Mouse (Mus musculus): ENCODE measurements around the gene Nfkbil1. TPM values are rescaled to one million over a fixed set of nuclear protein-coding genes. Genes with fewer than 3 reads are reported as not detected.
A peak's percentile ranks its signal among the peaks of the same experiment; 100 is the strongest.

The Nfkbil1 gene
- polyA plus RNA-seq, 2 experiments = 1.3 to 4.2 TPM

DNA sequence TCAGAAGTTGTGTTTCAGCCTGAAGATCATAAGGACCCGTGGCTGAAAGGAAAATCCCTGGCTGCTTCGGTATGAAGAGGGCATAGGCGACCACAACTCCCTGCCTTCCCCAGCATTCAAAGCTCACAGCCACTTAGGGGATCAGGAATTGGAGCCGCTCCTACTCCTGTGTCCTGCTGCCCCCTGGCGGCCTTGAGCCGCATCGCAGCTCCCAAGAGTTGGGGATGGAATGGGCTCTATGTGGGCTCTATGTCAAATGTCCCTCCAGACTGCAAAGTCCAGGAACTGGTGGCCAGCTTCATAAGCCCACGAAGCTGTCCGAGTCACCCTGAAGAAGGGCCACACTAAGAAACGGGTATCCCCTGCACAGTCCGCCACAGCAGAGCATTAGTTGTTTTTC, 39.2 kb upstream of the Nfkbil1 start:
- peak; percentile 97 for TF ChIP-seq CTCF (IDR thresholded peaks at IDR 0.05; ENCODE audit: low read depth)
- TF ChIP-seq EP300 (IDR thresholded peaks at IDR 0.05; ENCODE audit: low read depth) = no peak
- ATAC-seq (ENCODE audit: insufficient read depth) = peak; percentile 58; the same call in 1 of the 2 replicates
- peak in 1 of 3 experiments; percentile 41 for DNase-seq (ENCODE audit: low read depth in 3 of 3, low spot score in 3 of 3)

DNA sequence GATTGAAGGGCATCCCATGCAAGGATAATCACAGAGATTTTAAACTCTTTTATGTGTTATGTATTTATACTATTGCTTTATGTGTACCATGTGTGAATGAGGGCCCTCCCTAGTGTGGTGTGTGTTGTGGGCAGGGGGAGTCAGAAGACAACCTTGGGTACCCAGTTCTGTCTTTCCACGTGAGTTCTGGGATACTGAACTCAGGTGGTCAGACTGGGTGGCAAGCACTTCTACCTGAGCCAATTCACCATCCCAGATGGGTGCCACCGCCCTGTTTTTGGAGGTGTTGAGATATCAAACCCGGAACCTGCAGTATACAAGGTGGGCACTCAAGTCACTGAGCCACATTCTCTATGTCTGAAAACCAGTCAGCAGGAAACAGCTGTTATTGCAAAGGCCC, 36.7 kb upstream of the Nfkbil1 start:
- DNase-seq (ENCODE audit: low read depth in 3 of 3, low spot score in 3 of 3) (no peak), ATAC-seq (ENCODE audit: insufficient read depth) (no peak)
- Histone ChIP-seq H3K36me3 (replicated peaks; ENCODE audit: control insufficient read depth, insufficient read depth, low read depth) (no peaks in the 10 kb centered on the region), H3K4me2 (ENCODE audit: low read depth) (no peak overlapping the region), H3K4me3 (ENCODE audit: insufficient read depth in 1 of 2, low read depth in 2 of 2, low read length in 2 of 2) (no peak overlapping the region), H3K27me3 (ENCODE audit: control insufficient read depth, insufficient read depth, low read length) (peaks cover 8% of the 10 kb centered on the region), H3K9ac (replicated peaks) (no peak overlapping the region), H3K27ac (no peak overlapping the region), H3K9me3 (ENCODE audit: control insufficient read depth, low read length) (no peaks in the 10 kb centered on the region), H3K4me1 (replicated peaks; ENCODE audit: control insufficient read depth in 2 of 2, insufficient read depth in 2 of 2, low read length in 1 of 2) (no peaks in the 10 kb centered on the region; a peak in 1 of 4 replicates)
- 46% methylated on average over 3 of the region's 3 CpGs for WGBS (ENCODE audit: insufficient replicate concordance)
- no peak for TF ChIP-seq EP300 (IDR thresholded peaks at IDR 0.05; ENCODE audit: low read depth)
- TF ChIP-seq CTCF (IDR thresholded peaks at IDR 0.05; ENCODE audit: low read depth) = no peak

More for the DNA sequence above, 39.2 kb upstream of the Nfkbil1 start:
- Histone ChIP-seq H3K4me3 (ENCODE audit: insufficient read depth in 1 of 2, low read depth in 2 of 2, low read length in 2 of 2) (no peak overlapping the region), H3K27me3 (ENCODE audit: control insufficient read depth, insufficient read depth, low read length) (peaks cover 8% of the 10 kb centered on the region), H3K9me3 (ENCODE audit: control insufficient read depth, low read length) (no peaks in the 10 kb centered on the region), H3K4me2 (ENCODE audit: low read depth) (no peak overlapping the region), H3K4me1 (replicated peaks; ENCODE audit: control insufficient read depth in 2 of 2, insufficient read depth in 2 of 2, low read length in 1 of 2) (no peaks in the 10 kb centered on the region; a peak in 1 of 4 replicates), H3K36me3 (replicated peaks; ENCODE audit: control insufficient read depth, insufficient read depth, low read depth) (no peaks in the 10 kb centered on the region), H3K27ac (no peak overlapping the region), H3K9ac (replicated peaks) (no peak overlapping the region; the same call in 1 of the 2 replicates)
- WGBS (ENCODE audit: insufficient replicate concordance) = 3% methylated on average over 11 of the region's 11 CpGs

DNA sequence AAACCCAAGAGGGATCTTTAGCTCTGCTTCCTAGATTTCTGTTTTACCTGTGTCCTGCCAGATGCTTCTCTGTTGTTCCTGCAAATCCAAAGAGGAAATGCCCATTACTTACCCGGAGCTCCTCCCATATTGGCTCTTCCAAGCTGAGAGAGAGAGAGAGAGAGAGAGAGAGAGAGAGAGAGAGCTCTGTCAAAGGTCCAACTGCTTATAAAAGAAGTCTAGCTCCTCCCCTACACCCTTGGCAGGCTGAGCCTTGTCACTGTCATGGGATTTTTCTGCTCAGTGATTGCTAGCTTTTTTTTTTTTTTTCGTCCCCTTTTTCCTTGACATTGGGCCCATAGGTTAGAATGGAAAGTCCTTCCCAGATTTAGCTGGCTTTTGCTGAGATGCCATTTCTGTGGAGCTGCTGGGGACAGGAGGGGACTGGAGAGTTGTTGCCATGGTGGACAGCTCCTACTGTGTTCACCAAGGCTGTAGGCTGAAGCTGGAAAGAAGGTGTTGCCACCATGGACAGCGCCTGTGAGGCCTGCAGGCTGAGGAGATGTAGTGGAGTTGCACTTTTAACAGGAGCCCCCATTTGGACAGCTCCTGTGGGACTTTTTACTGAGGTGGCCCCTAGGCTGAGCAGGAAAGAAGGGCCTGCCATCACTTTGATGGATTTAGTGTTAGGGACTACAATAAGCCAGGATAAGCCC, 34.2 kb upstream of the Nfkbil1 start:
- Histone ChIP-seq H3K36me3 (replicated peaks; ENCODE audit: control insufficient read depth, insufficient read depth, low read depth) (no peaks in the 10 kb centered on the region), H3K27ac (no peak overlapping the region), H3K4me1 (replicated peaks; ENCODE audit: control insufficient read depth in 2 of 2, insufficient read depth in 2 of 2, low read length in 1 of 2) (no peaks in the 10 kb centered on the region; a peak in 1 of 4 replicates), H3K27me3 (ENCODE audit: control insufficient read depth, insufficient read depth, low read length) (no peaks in the 10 kb centered on the region), H3K9ac (replicated peaks) (no peak overlapping the region), H3K4me3 (ENCODE audit: insufficient read depth in 1 of 2, low read depth in 2 of 2, low read length in 2 of 2) (no peak overlapping the region), H3K9me3 (ENCODE audit: control insufficient read depth, low read length) (no peaks in the 10 kb centered on the region), H3K4me2 (ENCODE audit: low read depth) (no peak overlapping the region)
- WGBS (ENCODE audit: insufficient replicate concordance) = 20% methylated on average over 3 of the region's 3 CpGs
- no peak for TF ChIP-seq EP300 (IDR thresholded peaks at IDR 0.05; ENCODE audit: low read depth)
- TF ChIP-seq CTCF (IDR thresholded peaks at IDR 0.05; ENCODE audit: low read depth) = no peak
- ATAC-seq (ENCODE audit: insufficient read depth) = no peak
- peak in 2 of 3 experiments; percentile 44 to 53 for DNase-seq (ENCODE audit: low read depth in 3 of 3, low spot score in 3 of 3)

DNA sequence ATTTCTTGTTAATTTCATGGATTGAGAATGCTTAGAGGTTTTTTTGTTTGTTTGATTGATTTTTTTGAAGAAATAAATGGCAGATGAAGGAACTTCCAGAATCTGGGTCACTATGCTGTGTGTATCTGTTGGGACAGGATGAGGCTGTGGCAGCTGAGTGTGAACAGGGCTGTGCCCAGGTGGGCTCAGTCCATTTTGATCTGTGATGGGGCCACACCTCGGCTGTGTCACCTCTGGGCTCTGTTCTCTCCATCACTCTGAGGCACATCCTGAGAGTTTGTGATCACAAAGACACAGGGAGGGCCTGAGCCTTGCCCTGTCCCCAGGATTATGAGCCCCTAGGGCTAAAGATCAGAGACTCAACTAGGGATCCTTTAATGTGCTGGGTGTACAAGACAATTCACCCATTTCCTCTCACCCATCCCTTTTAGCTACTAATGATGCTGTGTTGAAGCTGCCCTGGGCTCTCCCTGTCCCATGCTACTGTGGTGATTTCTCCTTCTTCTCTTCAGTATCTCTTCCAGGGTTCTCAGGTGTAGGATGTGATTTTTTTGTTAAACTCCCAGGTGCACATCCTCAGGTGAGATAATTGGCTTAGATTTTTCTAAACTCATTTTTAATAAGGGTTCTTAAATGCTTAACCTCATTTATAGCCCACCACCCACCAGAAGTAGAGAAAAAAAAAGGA, 32.0 kb upstream of the Nfkbil1 start:
- Histone ChIP-seq H3K4me2 (ENCODE audit: low read depth) (no peak overlapping the region), H3K36me3 (replicated peaks; ENCODE audit: control insufficient read depth, insufficient read depth, low read depth) (no peaks in the 10 kb centered on the region), H3K27me3 (ENCODE audit: control insufficient read depth, insufficient read depth, low read length) (no peaks in the 10 kb centered on the region), H3K27ac (no peak overlapping the region), H3K9me3 (ENCODE audit: control insufficient read depth, low read length) (no peaks in the 10 kb centered on the region), H3K4me1 (replicated peaks; ENCODE audit: control insufficient read depth in 2 of 2, insufficient read depth in 2 of 2, low read length in 1 of 2) (peaks cover 0 to under 1% of the 10 kb centered on the region in 2 experiments; a peak in 3 of 4 replicates), H3K9ac (replicated peaks) (no peak overlapping the region), H3K4me3 (ENCODE audit: insufficient read depth in 1 of 2, low read depth in 2 of 2, low read length in 2 of 2) (no peak overlapping the region)
- TF ChIP-seq CTCF (IDR thresholded peaks at IDR 0.05; ENCODE audit: low read depth) = no peak
- no peak for TF ChIP-seq EP300 (IDR thresholded peaks at IDR 0.05; ENCODE audit: low read depth)
- no peak for ATAC-seq (ENCODE audit: insufficient read depth)
- DNase-seq (ENCODE audit: low read depth in 3 of 3, low spot score in 3 of 3) = no peak
- 47% methylated on average over 1 of the region's 1 CpGs for WGBS (ENCODE audit: insufficient replicate concordance)

DNA sequence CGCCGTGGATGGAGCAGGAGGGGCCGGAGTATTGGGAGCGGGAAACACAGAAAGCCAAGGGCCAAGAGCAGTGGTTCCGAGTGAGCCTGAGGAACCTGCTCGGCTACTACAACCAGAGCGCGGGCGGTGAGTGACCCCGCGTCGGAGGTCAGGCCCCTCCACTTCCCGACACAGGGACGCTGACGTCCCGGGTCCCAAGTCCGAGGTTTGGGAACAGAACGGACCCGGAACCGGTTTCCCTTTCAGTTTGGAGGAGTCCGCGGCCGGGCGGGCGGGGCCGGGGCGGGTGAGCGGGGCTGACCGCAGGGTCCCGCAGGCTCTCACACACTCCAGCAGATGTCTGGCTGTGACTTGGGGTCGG, 27.9 kb upstream of the Nfkbil1 start:
- H3K27me3 ChIP-seq (ENCODE audit: control insufficient read depth, insufficient read depth, low read length) = no peaks in the 10 kb centered on the region
- peak overlapping the region; percentile 99 for H3K4me2 ChIP-seq (ENCODE audit: low read depth)
- DNase-seq (ENCODE audit: low read depth in 3 of 3, low spot score in 3 of 3) (no peak), ATAC-seq (ENCODE audit: insufficient read depth) (peak; percentile 29)
- peak overlapping the region; percentile 75 to 83 for H3K4me3 ChIP-seq (ENCODE audit: insufficient read depth in 1 of 2, low read depth in 2 of 2, low read length in 2 of 2)
- H3K36me3 ChIP-seq (replicated peaks; ENCODE audit: control insufficient read depth, insufficient read depth, low read depth) = no peaks in the 10 kb centered on the region
- H3K27ac ChIP-seq = no peak overlapping the region
- WGBS (ENCODE audit: insufficient replicate concordance) = 2% methylated on average over 31 of the region's 31 CpGs
- no peaks in the 10 kb centered on the region for H3K9me3 ChIP-seq (ENCODE audit: control insufficient read depth, low read length)
- peaks cover 3 to 11% of the 10 kb centered on the region in 2 experiments for H3K4me1 ChIP-seq (replicated peaks; ENCODE audit: control insufficient read depth in 2 of 2, insufficient read depth in 2 of 2, low read length in 1 of 2)
- peak overlapping the region; percentile 68 for H3K9ac ChIP-seq (replicated peaks)
- TF ChIP-seq EP300 (IDR thresholded peaks at IDR 0.05; ENCODE audit: low read depth) (no peak), CTCF (IDR thresholded peaks at IDR 0.05; ENCODE audit: low read depth) (no peak)
